Mouse (Mus musculus) megakaryocyte-erythroid progenitor cell, adult 5-6 weeks (primary cell): ENCODE results near the gene Atg2a. TPM values are rescaled to one million over a fixed set of nuclear protein-coding genes. Genes with fewer than 3 reads are reported as not detected.

Experiments
- ATAC-seq: replicated peaks from 2 replicates; pipeline ENCODE4 v1.8.0; 2016; ENCODE audit warnings: mild to moderate bottlenecking, inconsistent platforms; ENCODE audit not compliant: severe bottlenecking, poor library complexity, low FRiP score, low TSS enrichment
- total RNA-seq, 2 experiments: library from RNA; stranded (forward) in 1 of 2; stranded (reverse) in 1 of 2; fragments of 200-1000, 215-1000 nt in 1 of 2; fragments of >200 nt in 1 of 2; fragmentation: Nextera tagmentation in 1 of 2; gene quantifications; 2 replicates each; pipeline ENCODE4 v1.2.3; 2014 to 2017

Atg2a gene
- total RNA-seq (2014; fragmentation: Nextera tagmentation) (22.6 and 30.2 TPM in 2 replicates), total RNA-seq (2017) (5.8 and 11.8 TPM in 2 replicates)

DNA sequence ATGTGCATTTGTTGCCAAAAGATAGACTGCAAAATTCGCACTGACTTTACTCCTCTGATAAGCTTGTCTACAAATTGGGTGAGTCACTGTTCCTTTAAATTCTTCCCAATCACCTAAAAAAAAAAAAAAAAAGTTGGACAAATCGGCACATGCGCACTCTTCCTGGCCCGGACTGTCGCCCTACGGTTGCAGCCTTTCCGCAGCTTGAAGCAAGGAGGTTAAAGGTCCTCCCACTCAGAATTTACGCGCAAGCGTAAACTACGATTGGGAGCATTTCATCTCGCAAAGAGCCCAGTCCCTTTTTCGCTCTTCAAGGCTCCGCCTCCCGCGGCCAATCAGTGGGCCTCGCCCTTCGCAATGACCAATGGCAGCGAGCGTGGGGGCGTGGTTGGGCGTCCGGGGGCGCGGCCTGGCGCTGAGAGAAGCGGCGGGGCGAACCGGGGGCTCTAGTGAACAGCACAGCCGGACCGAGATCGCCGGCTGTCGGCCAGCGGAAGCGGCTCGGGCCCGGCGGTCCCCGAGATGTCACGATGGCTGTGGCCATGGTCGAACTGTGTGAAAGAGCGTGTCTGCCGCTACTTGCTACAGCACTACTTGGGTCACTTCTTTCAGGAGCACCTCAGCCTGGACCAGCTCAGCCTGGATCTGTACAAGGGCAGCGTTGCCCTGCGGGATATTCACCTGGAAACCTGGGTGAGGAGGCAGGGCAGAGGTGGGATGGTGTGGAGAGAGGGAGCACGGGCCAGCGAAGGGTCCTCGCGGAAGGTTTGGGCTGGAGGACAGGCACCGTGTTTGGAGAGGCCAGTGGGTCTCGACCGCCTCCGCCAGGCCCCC lies at the start of gene Atg2a:
TSS of gene Atg2a (plus strand) at position 395 of the 834 bp plus-strand sequence.
- peak; percentile 86 for ATAC-seq

DNA sequence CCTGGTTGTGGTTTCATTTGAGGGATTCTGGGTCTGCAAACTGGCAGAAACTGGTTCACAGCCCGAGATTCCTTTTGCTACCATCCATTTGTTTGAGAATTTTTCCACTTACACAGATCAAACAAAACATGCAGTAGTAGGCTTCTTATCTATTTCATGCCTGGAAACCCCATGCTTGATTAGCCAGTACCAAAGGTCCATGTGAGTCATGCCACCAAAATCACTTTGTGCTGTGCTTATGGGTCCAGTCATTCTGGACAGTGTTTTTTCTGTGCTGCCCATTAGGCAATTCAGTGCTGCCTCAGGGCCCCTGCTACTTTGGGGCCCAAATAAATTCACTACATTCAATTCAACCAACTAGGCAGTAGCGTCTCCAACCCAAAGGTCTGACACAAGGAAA lies 37.2 kb upstream of the Atg2a start:
- no peak for ATAC-seq

DNA sequence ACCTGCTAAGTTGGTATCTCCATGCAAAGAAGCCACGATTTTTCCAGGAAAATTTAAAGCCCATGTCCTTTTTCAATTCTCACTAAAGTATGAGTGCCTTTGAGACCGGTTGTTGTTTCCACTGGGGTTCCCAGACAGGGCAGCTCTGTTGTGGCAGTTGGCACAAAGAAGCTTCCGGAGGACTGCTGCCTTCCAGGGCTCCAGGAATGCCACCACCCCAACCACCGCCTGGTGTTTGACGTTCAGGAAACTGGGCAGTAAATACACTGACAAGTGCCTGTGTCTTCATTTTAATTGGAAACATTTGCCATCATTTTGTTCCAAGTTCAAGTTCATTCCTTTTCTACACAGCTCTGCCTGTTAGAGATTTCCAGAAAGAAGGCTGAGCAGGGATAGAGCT lies 34.8 kb upstream of the Atg2a start:
- no peak for ATAC-seq

DNA sequence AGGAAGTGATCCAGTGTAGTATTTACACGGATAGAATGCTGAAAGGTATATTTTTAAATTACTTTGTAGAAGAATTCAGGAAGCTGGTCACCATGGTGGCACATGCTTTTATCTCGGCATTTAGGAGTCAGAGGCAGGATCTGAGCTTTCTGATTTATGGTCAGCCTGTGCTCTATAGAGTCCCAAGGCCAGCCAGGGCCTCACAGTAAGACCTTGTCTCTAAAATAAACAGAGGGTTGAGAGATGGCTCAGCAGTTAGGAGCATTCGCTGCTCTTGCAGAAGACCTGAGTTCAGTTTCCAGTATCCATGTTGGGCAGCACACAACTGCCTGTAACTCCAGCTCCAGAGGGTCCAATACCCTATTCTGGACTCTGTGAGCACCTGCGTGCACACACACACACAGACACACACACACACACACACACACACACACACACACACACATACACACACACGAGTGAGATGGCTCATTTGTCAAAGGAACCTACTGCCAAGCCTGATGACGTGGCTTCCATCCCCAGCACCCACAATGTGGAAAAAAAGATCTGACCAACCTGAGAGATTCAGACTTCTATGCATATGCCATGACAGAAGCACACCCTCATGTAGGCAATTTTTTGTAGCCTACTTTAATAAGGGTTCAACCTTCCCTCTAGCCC lies 25.3 kb upstream of the Atg2a start:
- no peak for ATAC-seq

DNA sequence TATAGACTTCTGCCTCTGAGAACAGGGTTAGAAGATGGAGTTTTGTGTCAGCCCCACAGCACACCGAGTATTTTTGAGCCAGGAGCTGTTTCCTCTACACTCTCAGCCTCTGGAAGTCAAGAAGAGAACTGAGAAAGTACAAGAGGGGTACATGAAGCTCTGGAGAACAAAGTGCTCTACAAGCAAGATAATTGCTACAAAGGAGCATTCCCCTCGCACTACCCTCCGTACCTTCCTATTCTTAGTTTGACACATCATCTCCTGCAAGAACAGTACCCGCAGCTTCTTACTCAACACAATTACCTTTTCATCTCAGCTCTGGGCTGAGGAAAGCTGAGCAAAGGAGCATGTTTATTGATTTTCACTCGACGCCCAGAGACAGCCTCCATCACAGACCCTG lies 22.9 kb upstream of the Atg2a start:
- no peak for ATAC-seq

DNA sequence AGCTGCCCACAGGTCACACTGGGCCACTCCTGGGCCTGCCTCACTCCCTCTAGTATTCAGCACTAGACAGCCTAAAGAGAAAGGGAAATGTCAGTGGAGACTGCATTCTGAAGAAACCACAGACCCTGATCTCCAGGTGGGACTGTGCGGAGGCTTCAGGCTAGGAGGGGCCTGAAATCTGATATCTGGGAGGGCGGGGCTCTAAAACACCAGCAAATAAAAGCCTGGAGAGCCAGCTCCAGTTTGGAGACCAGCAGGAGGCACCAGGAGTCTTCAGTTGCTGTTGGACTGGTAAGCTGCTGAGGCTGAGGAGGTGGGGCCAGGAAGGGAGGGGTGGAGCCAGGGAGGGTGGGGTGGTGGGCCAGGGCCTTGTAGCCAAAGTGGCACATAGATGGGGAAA lies 15.3 kb upstream of the Atg2a start, which contains the start of gene Gpha2:
TSS of gene Gpha2 (plus strand) at position 246 of the 400 bp plus-strand sequence.
- ATAC-seq, result peak; percentile 46; the same call in 1 of the 2 replicates

DNA sequence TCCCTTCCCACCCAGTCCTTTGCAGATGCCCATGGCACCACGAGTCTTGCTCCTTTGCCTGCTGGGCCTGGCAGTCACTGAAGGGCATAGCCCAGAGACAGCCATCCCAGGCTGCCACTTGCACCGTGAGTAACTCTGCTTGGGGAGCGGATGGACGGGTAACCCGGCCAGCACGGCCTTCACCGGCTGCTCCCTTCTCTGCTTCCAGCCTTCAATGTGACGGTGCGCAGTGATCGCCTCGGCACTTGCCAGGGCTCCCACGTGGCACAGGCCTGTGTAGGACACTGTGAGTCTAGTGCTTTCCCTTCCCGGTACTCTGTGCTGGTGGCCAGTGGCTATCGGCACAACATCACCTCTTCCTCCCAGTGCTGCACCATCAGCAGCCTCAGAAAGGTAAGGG lies 14.7 kb upstream of the Atg2a start:
- ATAC-seq, result no peak

DNA sequence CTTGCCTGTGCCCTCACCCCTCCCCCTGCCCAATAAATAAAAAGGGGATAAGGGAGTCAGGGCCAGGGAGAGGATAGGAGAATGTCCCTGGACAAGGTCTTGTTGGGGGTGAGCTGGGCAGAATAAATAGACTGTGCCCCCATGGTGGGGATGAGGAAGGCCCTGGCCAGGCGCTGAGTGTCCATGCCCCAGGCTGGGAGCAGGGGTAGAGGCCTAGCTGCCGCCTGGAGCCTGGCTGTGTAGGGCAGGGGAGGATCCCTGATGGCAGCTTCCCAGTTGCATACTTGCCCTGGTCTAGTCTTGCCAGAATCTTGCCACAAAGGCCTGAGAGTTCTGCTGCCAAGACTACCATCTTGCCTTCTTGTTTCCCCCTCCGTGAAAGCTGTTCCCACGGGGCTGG lies 13.6 kb upstream of the Atg2a start:
- ATAC-seq, result no peak

DNA sequence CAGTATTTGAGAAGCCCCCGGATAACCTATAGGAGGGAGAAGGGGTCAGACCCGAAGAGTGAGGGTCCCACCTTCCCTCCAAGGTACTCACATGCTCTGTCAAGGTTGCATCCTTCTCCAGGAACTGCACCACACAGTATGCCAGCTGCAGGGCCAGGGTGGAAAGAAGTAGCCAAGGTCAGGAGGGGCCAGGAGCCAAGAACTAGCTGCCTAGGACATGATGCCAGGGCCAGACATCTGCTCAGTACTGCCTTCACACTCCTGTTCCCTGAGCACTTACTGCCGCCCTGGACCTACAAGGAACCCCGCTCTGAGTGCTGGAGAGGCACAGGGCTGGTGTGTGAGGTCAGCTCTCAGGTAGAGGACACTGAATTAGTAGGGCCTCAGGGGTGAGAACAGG lies 11.1 kb upstream of the Atg2a start:
- ATAC-seq, result no peak

DNA sequence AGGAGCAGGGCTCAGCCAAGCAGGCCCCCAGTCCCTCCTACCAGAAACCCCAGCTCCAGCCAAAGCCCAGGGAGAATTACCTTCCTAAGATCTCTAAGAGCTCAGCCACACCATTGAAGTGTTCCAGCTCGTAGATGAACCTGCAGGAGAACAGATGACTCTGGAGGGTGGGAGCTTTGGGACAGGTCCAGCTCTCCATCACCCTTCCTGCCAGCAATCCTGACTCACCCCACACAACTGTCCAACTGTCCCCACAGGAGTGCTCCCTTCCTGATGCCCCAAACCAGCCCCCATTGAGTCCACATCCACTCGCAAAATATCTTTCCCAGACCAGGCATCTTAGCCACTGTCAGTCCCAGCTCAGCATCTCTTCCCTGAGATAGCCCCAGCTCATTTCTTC lies 10.4 kb upstream of the Atg2a start:
- ATAC-seq, result no peak

DNA sequence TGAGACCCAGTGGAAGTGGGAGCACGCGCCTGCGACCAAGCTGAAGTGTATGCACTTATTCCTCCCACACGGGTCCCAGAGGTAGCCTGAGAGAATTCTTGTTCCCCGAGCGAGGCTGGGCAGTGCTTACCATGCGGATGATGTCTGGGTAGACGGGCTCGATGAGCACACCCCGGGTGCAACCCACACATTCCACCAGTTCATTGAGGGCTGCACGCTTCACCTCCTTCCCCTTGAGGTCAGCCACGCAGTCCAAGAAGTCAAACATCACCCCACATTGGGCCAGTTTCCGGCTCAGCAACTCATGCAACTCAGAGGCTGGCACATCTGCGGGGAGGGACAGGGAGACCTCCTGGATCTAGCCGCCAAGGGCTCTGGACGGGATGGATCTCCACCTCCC lies 7.8 kb upstream of the Atg2a start:
- ATAC-seq, result no peak

DNA sequence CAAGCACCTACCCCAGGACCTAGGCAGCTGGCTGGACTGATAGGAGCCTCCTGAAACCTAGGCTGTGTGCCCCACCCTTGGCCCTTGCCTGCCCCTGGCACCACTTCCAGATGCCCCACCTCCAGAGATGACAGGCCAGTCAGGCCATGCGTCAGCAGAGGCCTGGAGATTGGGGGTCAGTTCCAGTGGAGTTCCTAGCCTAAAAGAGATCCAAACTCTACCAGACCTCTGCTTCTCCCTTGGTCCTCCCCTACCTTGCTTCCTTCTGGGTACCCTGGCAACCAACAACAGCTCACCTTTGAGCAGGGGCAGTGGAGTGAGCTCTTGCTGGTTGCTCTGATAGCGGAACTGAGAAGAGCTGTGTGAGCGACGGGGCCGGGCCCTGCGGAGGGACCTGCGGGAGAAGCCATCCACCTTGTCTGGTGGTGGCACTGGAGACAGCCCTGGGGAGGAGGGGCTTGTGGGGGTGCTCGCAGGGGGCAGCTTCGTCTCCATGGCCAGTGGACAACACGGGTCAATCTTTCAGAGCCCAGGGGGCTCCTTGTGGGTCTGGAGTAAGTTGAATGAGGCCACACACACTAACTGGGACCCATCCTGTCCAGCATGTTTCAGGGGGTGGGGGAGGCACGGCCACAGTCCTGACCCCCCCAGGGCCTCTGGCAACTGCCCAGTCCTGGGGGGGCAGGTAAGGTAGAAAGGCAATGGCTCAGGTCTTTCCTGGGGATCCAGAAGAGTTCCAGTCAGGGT lies 7.0 kb upstream of the Atg2a start:
- ATAC-seq, result peak; percentile 78

DNA sequence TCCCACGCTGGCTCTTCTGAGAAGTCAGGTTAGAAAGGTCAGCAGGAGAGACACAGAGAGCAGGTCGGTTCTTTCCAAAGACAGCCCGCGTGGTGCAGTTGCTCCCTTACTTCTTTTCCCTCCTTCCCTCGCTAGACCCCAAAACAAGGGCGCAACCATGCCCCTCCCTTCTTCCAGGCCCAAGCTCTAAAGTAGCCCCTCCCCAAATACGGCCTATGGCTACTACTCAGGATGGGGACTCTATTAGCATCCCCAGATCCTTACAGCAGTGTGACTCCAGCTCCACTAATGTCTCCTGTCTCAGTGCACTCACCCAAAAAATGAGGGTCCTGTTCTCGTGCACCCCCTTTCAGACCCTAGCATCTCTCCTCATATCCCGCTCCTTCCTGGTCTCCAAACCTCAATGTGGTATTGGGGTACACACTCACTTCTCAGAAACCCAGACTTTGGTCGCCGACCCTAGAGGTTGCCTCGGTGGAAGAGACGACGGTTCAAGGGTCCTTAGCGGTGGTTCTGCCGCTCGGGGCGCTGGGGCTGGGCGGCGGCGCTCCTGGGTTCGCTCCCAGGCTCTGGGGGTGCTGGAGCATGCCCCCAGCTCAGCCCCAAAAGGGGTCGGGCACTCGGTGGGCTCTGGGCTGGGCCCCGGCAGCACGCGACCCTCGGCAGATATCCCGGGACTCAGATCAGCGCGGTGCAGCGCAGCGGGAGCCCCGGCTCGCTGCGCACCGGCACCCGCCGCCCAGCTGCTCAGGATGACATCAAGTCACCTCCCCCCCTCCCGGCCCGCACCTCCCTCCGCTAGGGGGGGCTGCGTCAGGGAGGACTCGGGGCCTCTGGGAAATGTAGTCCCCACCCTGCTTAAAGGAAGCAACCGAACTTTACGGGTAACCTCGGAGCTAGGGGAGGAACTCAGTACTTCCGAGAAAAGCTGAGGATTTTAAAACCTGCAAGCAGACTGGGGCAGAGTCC lies 6.1 kb upstream of the Atg2a start, which contains the start of gene Ppp2r5b:
TSS of gene Ppp2r5b (minus strand) at position 789 of the 969 bp plus-strand sequence.
- peak; percentile 58 for ATAC-seq

DNA sequence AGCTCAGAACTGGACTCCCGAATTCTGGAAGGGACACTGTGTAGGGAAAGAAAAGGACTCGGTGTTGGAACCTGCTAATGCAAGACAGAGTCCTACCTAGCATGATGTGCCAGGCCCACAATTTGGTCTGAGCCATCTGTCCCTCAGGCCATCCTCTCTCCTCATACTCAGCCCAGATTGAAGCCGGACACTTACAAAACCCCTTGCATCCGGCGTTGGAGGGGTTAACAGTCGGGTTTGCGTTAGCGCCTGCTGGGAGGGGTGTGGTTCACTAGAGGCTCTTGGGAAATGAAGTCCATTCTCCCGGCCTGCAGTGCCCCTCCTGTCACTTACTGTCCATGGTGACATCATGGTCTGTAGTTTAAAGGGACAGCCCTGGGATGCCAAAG lies 5.4 kb upstream of the Atg2a start:
- peak; percentile 75 for ATAC-seq

DNA sequence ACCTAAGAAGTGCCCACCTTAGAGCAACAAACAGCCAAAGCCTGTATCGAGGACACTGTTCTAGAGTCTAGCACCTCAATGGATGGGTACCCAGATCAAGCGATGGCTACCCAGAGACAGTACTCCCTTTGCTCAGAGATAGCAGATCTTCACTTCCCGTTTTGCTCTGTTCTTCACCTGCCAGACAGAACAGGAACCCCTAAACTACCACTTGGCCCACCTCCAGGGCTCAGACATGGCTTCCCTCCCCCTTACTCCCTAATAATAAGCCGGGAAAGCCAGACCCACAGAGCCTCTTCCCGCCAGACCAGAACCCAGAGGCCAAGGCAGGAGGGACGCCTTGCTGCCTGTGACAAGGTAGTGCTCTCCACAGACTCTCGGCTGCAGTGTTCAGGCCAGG lies 4.6 kb upstream of the Atg2a start:
- ATAC-seq, result no peak

DNA sequence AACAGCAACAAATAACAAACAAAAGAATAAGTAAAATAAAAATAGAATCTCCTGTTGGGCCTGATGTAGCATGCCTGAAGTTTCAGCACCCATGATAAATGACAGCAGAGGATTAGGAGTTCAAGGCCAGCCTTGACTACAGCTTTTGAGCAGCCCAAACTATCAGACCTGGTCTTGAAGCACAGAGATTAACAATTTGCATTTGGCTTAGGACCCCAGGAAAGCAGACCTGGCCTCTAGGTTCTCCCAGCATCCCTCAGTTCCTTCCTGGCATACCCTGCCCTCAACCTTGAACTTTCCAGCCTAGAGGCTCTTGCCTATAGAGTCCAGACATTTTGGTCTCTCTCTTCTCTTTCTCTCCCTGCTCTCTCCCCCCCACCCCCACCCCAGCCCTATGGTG lies 2.7 kb upstream of the Atg2a start:
- ATAC-seq, result no peak

DNA sequence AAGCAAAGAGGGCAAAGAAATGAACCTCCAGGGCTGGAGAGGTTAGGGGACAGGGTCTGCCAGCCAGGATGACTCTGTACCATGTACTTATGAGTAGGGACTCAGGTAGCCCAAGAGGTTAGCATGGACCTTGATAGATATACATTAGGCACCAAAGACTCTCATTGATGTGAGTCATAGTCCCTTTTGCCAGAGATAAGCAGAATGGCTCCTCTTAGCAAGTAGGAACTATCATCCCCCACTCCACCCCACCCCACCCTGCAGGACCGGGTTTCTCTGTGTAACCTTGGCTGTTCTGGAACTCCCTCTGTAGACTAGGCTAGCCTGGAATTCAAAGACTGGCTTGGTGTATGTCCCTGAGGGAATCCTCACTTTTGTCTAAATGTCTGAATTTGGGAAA lies 1.3 kb upstream of the Atg2a start:
- ATAC-seq, result no peak

DNA sequence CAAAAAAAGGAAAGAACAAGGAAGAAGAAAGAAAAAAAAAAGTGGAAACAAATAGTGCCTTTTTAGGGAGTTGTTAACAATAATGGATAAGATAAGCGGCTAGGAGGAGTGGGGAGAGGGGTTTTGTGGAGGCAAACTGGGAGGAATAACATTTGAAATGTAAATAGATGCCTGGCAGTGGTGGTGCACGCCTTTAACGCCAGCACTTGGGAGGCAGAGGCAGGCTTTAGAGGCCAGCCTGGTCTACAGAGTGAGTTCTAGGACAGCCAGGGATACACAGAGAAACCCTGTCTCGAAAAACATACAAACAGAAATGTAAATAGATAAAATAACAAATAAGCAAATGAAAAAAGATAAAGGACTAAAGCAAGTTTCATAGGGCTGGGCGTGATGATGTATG lies 743 bp upstream of the Atg2a start:
- no peak for ATAC-seq

DNA sequence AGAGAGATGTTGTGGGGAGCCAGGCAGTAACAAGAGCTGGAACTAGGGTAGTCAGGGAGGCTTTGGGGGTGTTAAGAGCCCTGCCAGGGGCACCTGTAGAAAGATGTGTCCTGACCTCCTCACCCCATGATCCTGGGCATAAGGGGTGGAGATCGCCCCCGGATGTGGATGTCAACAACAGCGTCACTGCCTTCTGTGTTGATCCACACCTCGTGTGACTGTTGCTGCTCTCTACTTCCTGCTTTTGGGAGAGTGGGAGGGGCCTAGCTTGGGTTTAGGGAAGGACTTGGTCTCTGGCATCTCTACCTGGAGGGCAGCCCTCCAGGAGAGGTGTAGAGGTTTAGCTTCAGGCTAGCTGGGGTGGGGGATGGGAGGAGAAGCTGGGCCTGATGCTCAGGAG lies 813 bp downstream of the Atg2a start:
- peak; percentile 64 for ATAC-seq
